Mouse (Mus musculus) hematopoietic stem cell, adult 5-6 weeks (primary cell): ENCODE measurements around the gene Pawr. TPM values are rescaled to one million over a fixed set of nuclear protein-coding genes. Genes with fewer than 3 reads are reported as not detected.

ENCODE experiments used
- ATAC-seq, 2 experiments: fragments of 125-278 bp in 1 of 2; replicated peaks in 1 of 2; 2 replicates each; pipeline ENCODE4 v1.8.0; 2016 to 2017; ENCODE audit warnings: inconsistent platforms in 2 of 2, mild to moderate bottlenecking in 2 of 2, moderate number of reproducible peaks in 2 of 2, low read depth in 1 of 2, moderate TSS enrichment in 1 of 2; ENCODE audit not compliant: low FRiP score in 2 of 2, poor library complexity in 2 of 2, severe bottlenecking in 2 of 2, insufficient read depth in 1 of 2, low TSS enrichment in 1 of 2
- total RNA-seq: library from RNA; stranded (forward); fragments of 172-1452, 232-1000 nt; gene quantifications from 2 replicates; pipeline ENCODE4 v1.2.3, GENCODE M21; 2017

Pawr gene
- total RNA-seq, 1 experiment from 2014 or later = 1.8 TPM

GRCm38 (mm10) chr10:108443931-108444876 lies 112.3 kb downstream of the Pawr start:
- no peak for ATAC-seq

- no peak for ATAC-seq
Measured at GRCm38 (mm10) chr10:108445123-108445522, 113.2 kb downstream of the Pawr start.

DNA sequence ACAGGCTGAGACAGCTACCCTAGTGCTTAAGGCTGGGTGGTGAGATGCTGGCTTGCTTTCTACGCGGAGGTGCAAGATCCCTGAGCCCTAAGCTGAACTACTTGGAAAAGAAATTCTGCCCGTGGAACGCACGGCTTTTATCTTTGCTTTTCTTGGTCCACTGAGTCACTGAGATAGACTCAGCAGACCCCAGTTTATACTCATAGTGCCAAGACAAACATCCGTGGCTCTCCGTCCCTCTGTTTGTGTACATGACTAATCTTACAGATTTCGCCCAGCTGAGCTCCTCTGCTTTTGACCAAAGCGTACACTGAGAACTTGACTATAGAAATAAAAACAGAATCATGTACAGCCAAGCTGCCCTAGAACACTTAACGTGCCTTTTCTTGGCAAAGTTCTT lies 113.7 kb downstream of the Pawr start:
- no peak for ATAC-seq

DNA sequence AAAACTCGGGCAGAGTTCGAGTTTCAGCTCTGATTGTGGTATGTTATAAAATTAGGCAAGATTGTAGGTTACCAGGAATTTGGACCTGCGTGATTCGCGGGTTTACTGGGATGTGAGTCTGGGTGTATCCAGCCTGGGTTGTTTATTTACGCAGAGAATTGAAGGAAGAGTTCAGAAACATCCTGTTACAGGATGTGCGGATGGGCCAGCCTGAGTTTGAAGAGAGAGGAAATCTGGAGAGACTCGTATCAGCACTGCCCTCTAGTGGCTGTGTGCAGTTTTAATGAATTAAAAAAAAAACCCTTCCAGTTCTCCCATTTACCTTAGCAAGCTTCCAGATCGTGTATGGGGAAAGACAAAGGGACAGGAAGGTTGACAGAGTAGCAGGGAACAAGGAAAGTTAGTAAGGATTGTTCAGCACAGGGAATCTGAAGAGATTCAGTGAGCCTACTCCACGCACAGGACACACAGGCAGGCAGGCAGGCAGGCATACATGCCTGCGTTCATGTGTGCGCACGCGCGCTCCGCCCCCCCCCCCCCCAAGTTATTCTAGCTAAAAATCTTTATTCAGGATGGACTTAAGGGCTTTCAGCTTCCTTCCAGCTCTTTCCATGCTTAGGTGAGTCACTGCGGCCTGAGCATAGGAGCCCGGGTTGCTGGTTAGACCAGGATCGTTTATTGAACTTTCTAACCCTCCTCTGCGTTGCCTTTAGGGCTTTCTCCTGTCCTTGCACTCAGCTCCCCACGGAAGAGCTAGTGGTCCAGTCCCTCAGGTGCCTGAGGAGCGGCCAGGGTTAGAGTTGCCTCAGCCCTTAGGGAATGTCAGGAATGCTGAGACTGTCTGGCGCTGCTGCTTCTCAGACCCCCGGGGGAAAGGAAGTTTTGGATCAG lies 114.4 kb downstream of the Pawr start:
- ATAC-seq = peak; percentile 71 to 77

DNA sequence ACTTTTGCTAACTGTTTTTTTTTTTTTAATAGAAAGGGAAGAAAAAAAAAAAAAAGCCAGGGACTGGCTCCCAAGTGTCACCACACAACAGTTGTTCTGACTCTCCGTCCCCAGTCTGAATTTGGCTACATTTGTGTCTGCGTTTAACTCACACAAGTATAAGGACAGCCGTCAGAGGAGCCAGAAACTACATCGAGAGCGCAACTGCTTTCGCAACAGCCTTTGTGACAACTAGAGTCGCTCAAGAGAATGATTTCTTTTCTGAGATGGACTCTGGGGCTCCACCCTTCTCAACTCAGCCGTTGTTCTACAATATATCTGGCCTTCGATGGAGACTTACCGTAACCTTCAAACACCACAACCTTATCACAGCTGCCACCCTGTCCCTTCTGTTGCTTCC lies 115.3 kb downstream of the Pawr start:
- no peak for ATAC-seq

- no peak for ATAC-seq
Measured at GRCm38 (mm10) chr10:108448421-108448820, 116.5 kb downstream of the Pawr start.

GRCm38 (mm10) chr10:108450401-108450800 lies 118.5 kb downstream of the Pawr start:
- ATAC-seq = no peak

DNA sequence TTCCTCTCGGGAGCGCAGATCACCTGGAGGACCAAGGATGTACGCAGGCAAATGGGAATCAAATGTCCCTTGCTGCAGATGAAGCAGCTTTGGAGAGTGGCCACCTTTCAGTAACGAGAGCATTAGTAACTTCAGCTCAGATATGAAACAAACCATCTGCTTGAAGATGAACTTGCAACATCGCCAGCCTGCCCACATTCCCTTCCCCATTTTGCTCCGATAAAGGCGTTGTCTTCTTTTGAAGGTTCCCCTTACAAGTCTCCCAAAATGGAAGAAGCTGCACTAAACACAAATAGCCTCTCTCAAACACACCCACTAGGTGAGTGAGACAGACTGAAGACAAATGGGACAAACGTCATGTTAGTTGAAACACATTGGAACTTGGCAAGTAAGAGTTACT lies 119.6 kb downstream of the Pawr start:
- ATAC-seq = no peak

GRCm38 (mm10) chr10:108452421-108452820 lies 120.5 kb downstream of the Pawr start:
- no peak for ATAC-seq

- ATAC-seq = no peak
Measured at GRCm38 (mm10) chr10:108453561-108453960, 121.6 kb downstream of the Pawr start.

DNA sequence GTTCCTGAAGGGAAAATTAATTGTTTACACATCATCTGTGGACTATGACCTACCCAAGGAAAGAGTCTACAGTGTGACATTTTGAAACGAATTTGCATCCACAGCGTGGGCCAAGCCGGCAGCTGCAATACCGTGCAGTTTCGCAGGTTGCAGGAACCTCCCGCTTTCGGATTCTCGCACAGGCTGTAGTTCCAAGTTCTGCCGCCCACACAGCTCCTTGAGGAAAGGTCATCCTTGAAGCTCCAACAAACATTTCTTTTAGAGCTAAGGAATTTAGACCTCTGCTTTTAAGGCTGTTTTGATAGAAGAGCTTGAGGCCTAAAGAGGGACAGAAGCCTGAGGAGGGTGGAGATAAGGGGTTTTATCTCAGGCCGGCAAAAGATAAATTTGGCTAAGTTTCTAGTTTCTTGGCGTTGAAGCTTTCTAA lies 122.8 kb downstream of the Pawr start:
- no peak for ATAC-seq

DNA sequence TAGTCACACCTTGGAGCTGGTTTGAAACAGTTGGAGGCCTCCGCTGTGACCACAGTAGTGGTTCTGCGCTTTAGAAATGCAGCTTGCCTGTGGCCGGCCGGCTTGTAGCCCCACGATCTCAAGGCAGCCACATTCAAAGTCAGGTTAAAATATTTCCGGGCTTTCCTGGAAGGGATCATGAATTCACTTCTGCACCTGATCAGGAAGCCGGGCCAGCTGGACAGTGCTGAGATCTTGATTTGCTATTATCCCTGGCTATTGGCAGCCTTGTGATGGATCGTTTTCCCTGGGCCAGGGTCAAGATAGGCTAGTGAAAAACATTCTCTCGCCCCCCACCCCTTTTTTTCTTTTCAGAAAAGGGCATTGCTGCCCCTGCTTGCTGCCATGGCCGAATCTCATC lies 123.3 kb downstream of the Pawr start:
- no peak for ATAC-seq

DNA sequence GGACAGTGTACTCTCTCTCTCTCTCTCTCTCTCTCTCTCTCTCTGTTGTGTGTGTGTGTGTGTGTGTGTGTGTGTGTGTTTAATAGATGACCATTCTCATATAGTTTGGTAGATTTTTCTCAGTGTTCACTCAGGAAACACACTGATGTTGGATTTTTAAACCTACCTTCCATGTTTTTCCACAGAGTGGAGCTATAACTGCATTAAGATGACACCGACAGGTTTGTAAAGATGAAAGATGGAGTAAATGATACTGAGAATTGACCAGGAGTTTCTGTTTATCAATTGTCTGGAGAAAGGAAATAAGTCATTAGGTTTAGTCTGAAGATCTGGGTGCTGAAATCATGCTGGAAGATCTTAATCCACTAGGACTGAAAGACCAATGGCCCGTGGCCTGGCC lies 124.0 kb downstream of the Pawr start:
- ATAC-seq = no peak

GRCm38 (mm10) chr10:108457054-108457453 lies 125.1 kb downstream of the Pawr start:
- ATAC-seq = no peak

DNA sequence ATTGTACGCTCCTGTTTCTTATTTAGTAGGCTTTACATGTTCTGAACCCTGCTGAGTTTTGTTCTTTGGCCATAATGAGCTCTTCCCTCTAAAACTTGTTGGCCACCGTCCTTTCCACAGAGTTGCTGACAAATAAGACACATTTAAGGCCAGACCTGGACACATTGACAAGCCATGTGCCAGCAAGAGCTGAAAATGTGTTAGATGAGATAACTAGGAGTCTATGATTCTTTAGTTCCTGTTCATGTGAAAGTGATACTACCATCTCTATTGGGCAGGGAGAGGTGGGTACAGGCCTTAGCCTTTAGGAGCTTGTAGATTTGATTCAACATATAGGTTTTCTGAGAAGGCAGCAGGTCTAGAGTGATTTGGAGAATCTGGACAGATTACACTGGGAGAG lies 129.9 kb downstream of the Pawr start:
- ATAC-seq = no peak
